Mouse (Mus musculus): ENCODE data around the gene Actrt2. TPM values are rescaled to one million over a fixed set of nuclear protein-coding genes. Genes with fewer than 3 reads are reported as not detected.

Actrt2 gene
- not detected in 2 replicates for polyA plus RNA-seq (2014; fragmentation: Nextera tagmentation; extraction: Ambion mirVana)

GRCm38 (mm10) chr4:154667767-154668166, at the start of gene Actrt2:
Actrt2 (minus strand) TSS chr4:154667867.
- 89% methylated on average over 2 of the region's 2 CpGs for WGBS
- Histone ChIP-seq H3K9ac (replicated peaks; ENCODE audit: low read length) (no peak within 1 kb of the TSS), H3K4me2 (ENCODE audit: low read length) (no peak within 1 kb of the TSS), H3K9me3 (ENCODE audit: control insufficient read depth, low read length) (no peaks in the 10 kb centered on the region), H3K36me3 (ENCODE audit: control insufficient read depth, insufficient read depth, low read length) (no peaks in the 10 kb centered on the region), H3K4me3 (replicated peaks; ENCODE audit: low read depth, low read length) (no peak within 1 kb of the TSS), H3K4me1 (ENCODE audit: control insufficient read depth, insufficient read depth, low read length) (no peaks in the 10 kb centered on the region), H3K27me3 (ENCODE audit: control insufficient read depth, insufficient read depth, low read length) (no peaks in the 10 kb centered on the region), H3K27ac (replicated peaks; ENCODE audit: low read depth, low read length) (no peak within 1 kb of the TSS)
- ATAC-seq (ENCODE audit: low FRiP score, low TSS enrichment): no peak
- DNase-seq: no peak

- no peak for DNase-seq
- no peaks in the 10 kb centered on the region for H3K9me3 ChIP-seq (ENCODE audit: control insufficient read depth, low read length)
- H3K27ac ChIP-seq (replicated peaks; ENCODE audit: low read depth, low read length): no peak overlapping the region
- H3K9ac ChIP-seq (replicated peaks; ENCODE audit: low read length): no peak overlapping the region
- H3K4me3 ChIP-seq (replicated peaks; ENCODE audit: low read depth, low read length): no peak overlapping the region
- no peak for ATAC-seq (ENCODE audit: low FRiP score, low TSS enrichment)
- WGBS: 84% methylated on average over 21 of the region's 21 CpGs
- no peak overlapping the region for H3K4me2 ChIP-seq (ENCODE audit: low read length)
- H3K36me3 ChIP-seq (ENCODE audit: control insufficient read depth, insufficient read depth, low read length): no peaks in the 10 kb centered on the region
- H3K4me1 ChIP-seq (ENCODE audit: control insufficient read depth, insufficient read depth, low read length): no peaks in the 10 kb centered on the region
- no peaks in the 10 kb centered on the region for H3K27me3 ChIP-seq (ENCODE audit: control insufficient read depth, insufficient read depth, low read length)
Observed at GRCm38 (mm10) chr4:154709391-154710107, 41.9 kb upstream of the Actrt2 start.

GRCm38 (mm10) chr4:154708811-154709210, 41.1 kb upstream of the Actrt2 start:
- 71% methylated on average over 2 of the region's 2 CpGs for WGBS
- DNase-seq: no peak

GRCm38 (mm10) chr4:154708223-154708622, 40.6 kb upstream of the Actrt2 start:
- Histone ChIP-seq H3K9ac (replicated peaks; ENCODE audit: low read length) (no peak overlapping the region), H3K36me3 (ENCODE audit: control insufficient read depth, insufficient read depth, low read length) (no peaks in the 10 kb centered on the region), H3K9me3 (ENCODE audit: control insufficient read depth, low read length) (no peaks in the 10 kb centered on the region), H3K27me3 (ENCODE audit: control insufficient read depth, insufficient read depth, low read length) (no peaks in the 10 kb centered on the region), H3K4me2 (ENCODE audit: low read length) (no peak overlapping the region), H3K4me3 (replicated peaks; ENCODE audit: low read depth, low read length) (no peak overlapping the region), H3K4me1 (ENCODE audit: control insufficient read depth, insufficient read depth, low read length) (no peaks in the 10 kb centered on the region), H3K27ac (replicated peaks; ENCODE audit: low read depth, low read length) (no peak overlapping the region)
- no peak for ATAC-seq (ENCODE audit: low FRiP score, low TSS enrichment)
- 88% methylated on average over 11 of the region's 11 CpGs for WGBS
- DNase-seq: no peak

More at GRCm38 (mm10) chr4:154708811-154709210, 41.1 kb upstream of the Actrt2 start:
- no peaks in the 10 kb centered on the region for H3K27me3 ChIP-seq (ENCODE audit: control insufficient read depth, insufficient read depth, low read length)
- no peaks in the 10 kb centered on the region for H3K9me3 ChIP-seq (ENCODE audit: control insufficient read depth, low read length)
- H3K27ac ChIP-seq (replicated peaks; ENCODE audit: low read depth, low read length): no peak overlapping the region
- no peak overlapping the region for H3K9ac ChIP-seq (replicated peaks; ENCODE audit: low read length)
- ATAC-seq (ENCODE audit: low FRiP score, low TSS enrichment): no peak
- no peak overlapping the region for H3K4me3 ChIP-seq (replicated peaks; ENCODE audit: low read depth, low read length)
- H3K36me3 ChIP-seq (ENCODE audit: control insufficient read depth, insufficient read depth, low read length): no peaks in the 10 kb centered on the region
- H3K4me2 ChIP-seq (ENCODE audit: low read length): no peak overlapping the region
- no peaks in the 10 kb centered on the region for H3K4me1 ChIP-seq (ENCODE audit: control insufficient read depth, insufficient read depth, low read length)

- Histone ChIP-seq H3K4me3 (replicated peaks; ENCODE audit: low read depth, low read length) (no peak overlapping the region), H3K36me3 (ENCODE audit: control insufficient read depth, insufficient read depth, low read length) (no peaks in the 10 kb centered on the region), H3K4me2 (ENCODE audit: low read length) (no peak overlapping the region), H3K9me3 (ENCODE audit: control insufficient read depth, low read length) (no peaks in the 10 kb centered on the region), H3K27ac (replicated peaks; ENCODE audit: low read depth, low read length) (no peak overlapping the region), H3K9ac (replicated peaks; ENCODE audit: low read length) (no peak overlapping the region), H3K4me1 (ENCODE audit: control insufficient read depth, insufficient read depth, low read length) (no peaks in the 10 kb centered on the region), H3K27me3 (ENCODE audit: control insufficient read depth, insufficient read depth, low read length) (no peaks in the 10 kb centered on the region)
- DNase-seq (no peak), ATAC-seq (ENCODE audit: low FRiP score, low TSS enrichment) (no peak)
- WGBS: 74% methylated on average over 4 of the region's 4 CpGs
Observed at GRCm38 (mm10) chr4:154707521-154707920, 39.9 kb upstream of the Actrt2 start.

- H3K27me3 ChIP-seq (ENCODE audit: control insufficient read depth, insufficient read depth, low read length): no peaks in the 10 kb centered on the region
- H3K4me1 ChIP-seq (ENCODE audit: control insufficient read depth, insufficient read depth, low read length): no peaks in the 10 kb centered on the region
- WGBS: 80% methylated on average over 1 of the region's 1 CpGs
- no peak for DNase-seq
- no peak overlapping the region for H3K27ac ChIP-seq (replicated peaks; ENCODE audit: low read depth, low read length)
- no peak overlapping the region for H3K9ac ChIP-seq (replicated peaks; ENCODE audit: low read length)
- no peak overlapping the region for H3K4me3 ChIP-seq (replicated peaks; ENCODE audit: low read depth, low read length)
- ATAC-seq (ENCODE audit: low FRiP score, low TSS enrichment): no peak
- no peaks in the 10 kb centered on the region for H3K36me3 ChIP-seq (ENCODE audit: control insufficient read depth, insufficient read depth, low read length)
- no peaks in the 10 kb centered on the region for H3K9me3 ChIP-seq (ENCODE audit: control insufficient read depth, low read length)
- H3K4me2 ChIP-seq (ENCODE audit: low read length): no peak overlapping the region
Observed at GRCm38 (mm10) chr4:154706442-154706841, 38.8 kb upstream of the Actrt2 start.

- H3K27me3 ChIP-seq (ENCODE audit: control insufficient read depth, insufficient read depth, low read length): no peaks in the 10 kb centered on the region
- no peak overlapping the region for H3K4me2 ChIP-seq (ENCODE audit: low read length)
- no peaks in the 10 kb centered on the region for H3K4me1 ChIP-seq (ENCODE audit: control insufficient read depth, insufficient read depth, low read length)
- DNase-seq (no peak), ATAC-seq (ENCODE audit: low FRiP score, low TSS enrichment) (no peak)
- H3K9me3 ChIP-seq (ENCODE audit: control insufficient read depth, low read length): no peaks in the 10 kb centered on the region
- 82% methylated on average over 4 of the region's 4 CpGs for WGBS
- H3K27ac ChIP-seq (replicated peaks; ENCODE audit: low read depth, low read length): no peak overlapping the region
- no peak overlapping the region for H3K4me3 ChIP-seq (replicated peaks; ENCODE audit: low read depth, low read length)
- no peak overlapping the region for H3K9ac ChIP-seq (replicated peaks; ENCODE audit: low read length)
- no peaks in the 10 kb centered on the region for H3K36me3 ChIP-seq (ENCODE audit: control insufficient read depth, insufficient read depth, low read length)
Observed at GRCm38 (mm10) chr4:154705681-154706080, 38.0 kb upstream of the Actrt2 start.

- Histone ChIP-seq H3K36me3 (ENCODE audit: control insufficient read depth, insufficient read depth, low read length) (no peaks in the 10 kb centered on the region), H3K27me3 (ENCODE audit: control insufficient read depth, insufficient read depth, low read length) (no peaks in the 10 kb centered on the region), H3K4me2 (ENCODE audit: low read length) (no peak overlapping the region), H3K4me3 (replicated peaks; ENCODE audit: low read depth, low read length) (no peak overlapping the region), H3K9me3 (ENCODE audit: control insufficient read depth, low read length) (no peaks in the 10 kb centered on the region), H3K4me1 (ENCODE audit: control insufficient read depth, insufficient read depth, low read length) (no peaks in the 10 kb centered on the region), H3K27ac (replicated peaks; ENCODE audit: low read depth, low read length) (no peak overlapping the region), H3K9ac (replicated peaks; ENCODE audit: low read length) (no peak overlapping the region)
- DNase-seq (no peak), ATAC-seq (ENCODE audit: low FRiP score, low TSS enrichment) (no peak)
- 87% methylated on average over 6 of the region's 6 CpGs for WGBS
Observed at GRCm38 (mm10) chr4:154705056-154705455, 37.4 kb upstream of the Actrt2 start.

GRCm38 (mm10) chr4:154704591-154704990, 36.9 kb upstream of the Actrt2 start:
- Histone ChIP-seq H3K4me2 (ENCODE audit: low read length) (no peak overlapping the region), H3K27me3 (ENCODE audit: control insufficient read depth, insufficient read depth, low read length) (no peaks in the 10 kb centered on the region), H3K4me1 (ENCODE audit: control insufficient read depth, insufficient read depth, low read length) (no peaks in the 10 kb centered on the region), H3K9ac (replicated peaks; ENCODE audit: low read length) (no peak overlapping the region), H3K9me3 (ENCODE audit: control insufficient read depth, low read length) (no peaks in the 10 kb centered on the region), H3K27ac (replicated peaks; ENCODE audit: low read depth, low read length) (no peak overlapping the region), H3K4me3 (replicated peaks; ENCODE audit: low read depth, low read length) (no peak overlapping the region), H3K36me3 (ENCODE audit: control insufficient read depth, insufficient read depth, low read length) (no peaks in the 10 kb centered on the region)
- ATAC-seq (ENCODE audit: low FRiP score, low TSS enrichment) (no peak), DNase-seq (no peak)
- 90% methylated on average over 7 of the region's 7 CpGs for WGBS
